Mouse (Mus musculus): Measurements from ENCODE around the gene Trir. TPM values are rescaled to one million over a fixed set of nuclear protein-coding genes. Genes with fewer than 3 reads are reported as not detected.
A peak's percentile ranks its signal among the peaks of the same experiment; 100 is the strongest.

Trir gene
- polyA plus RNA-seq, 1 experiment from 2014 or later, result 168 TPM

DNA sequence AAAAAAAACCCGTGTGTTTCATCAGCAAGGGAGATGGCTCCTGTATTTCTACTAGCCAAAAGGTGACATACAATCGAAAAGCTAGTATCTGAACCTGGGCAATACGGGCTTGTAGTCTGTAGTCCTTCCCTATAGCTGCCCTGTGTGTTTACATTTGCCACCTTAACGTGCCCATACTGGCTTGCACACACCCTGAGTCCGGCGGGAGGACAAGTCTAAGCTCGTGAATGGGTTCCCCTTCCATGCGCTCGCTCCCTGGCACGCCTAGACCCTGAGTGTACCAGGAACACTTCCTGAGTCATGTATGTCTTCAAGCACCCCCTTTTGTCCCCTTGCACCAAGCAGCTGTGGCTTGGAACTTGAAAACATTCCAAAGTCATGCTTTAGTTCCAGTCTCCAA, 9.9 kb upstream of the Trir start:
- Histone ChIP-seq H3K79me2 (ENCODE audit: inconsistent target) (peaks cover 16% of the 10 kb centered on the region), H3K27ac (no peak overlapping the region), H3K36me3 (ENCODE audit: inconsistent target) (peaks cover 44% of the 10 kb centered on the region), H3K4me3 (ENCODE audit: inconsistent target) (no peak overlapping the region)
- WGBS (ENCODE audit: missing documents), result 87% methylated on average over 10 of the region's 10 CpGs

DNA sequence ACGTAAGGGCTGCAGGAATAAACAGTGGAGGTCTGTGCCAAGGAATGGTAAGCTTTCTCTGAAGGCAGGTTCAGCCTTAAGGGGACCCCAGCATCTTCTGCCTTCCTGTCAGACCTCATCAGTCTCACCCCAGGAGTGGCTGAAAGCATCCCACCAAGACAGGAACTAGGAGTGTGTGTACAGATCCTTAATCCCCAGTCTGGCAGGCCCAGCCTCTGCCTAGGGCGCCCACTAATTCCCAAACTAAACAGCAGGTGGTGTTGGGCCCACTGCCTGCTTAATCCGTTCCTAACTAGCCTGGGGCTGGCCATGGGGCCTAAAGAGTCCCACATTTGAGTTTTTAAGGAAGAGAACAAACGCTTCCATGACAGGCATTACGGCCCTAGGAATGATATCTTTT, 9.4 kb upstream of the Trir start:
- Histone ChIP-seq H3K27ac (no peak overlapping the region), H3K36me3 (ENCODE audit: inconsistent target) (peaks cover 49% of the 10 kb centered on the region), H3K79me2 (ENCODE audit: inconsistent target) (peaks cover 21% of the 10 kb centered on the region), H3K4me3 (ENCODE audit: inconsistent target) (no peak overlapping the region)
- 87% methylated on average over 5 of the region's 5 CpGs for WGBS (ENCODE audit: missing documents)

DNA sequence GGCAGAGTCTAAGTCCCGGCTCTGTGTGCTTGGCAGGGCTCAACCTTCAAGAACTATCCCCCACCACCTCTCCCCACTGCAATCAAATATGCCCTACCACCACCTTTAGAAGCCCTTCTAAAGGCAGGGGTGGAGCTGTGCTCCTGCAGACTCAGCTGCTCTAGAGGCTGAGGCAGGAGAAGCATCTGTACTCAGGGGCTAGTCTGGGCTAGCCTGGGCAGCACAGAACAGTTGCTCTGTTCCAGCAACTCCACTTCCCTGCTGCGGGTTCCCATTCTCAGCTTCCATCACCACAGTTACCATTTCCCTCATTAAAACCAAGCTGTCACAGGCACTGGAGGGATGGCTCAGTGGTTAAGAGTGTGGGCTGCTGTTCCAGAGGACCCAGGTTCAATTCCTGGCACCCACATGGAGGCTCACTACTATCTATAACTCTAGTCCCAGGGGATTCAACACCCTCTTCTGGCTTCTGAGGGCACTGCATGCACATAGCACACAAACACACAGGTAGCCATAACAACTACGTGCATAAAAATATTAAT, 5.0 kb upstream of the Trir start:
- Histone ChIP-seq H3K27ac (no peak overlapping the region), H3K4me3 (ENCODE audit: inconsistent target) (no peak overlapping the region), H3K36me3 (ENCODE audit: inconsistent target) (peaks cover 61% of the 10 kb centered on the region), H3K79me2 (ENCODE audit: inconsistent target) (peaks cover 50% of the 10 kb centered on the region)
- WGBS (ENCODE audit: missing documents), result 86% methylated on average over 3 of the region's 3 CpGs

DNA sequence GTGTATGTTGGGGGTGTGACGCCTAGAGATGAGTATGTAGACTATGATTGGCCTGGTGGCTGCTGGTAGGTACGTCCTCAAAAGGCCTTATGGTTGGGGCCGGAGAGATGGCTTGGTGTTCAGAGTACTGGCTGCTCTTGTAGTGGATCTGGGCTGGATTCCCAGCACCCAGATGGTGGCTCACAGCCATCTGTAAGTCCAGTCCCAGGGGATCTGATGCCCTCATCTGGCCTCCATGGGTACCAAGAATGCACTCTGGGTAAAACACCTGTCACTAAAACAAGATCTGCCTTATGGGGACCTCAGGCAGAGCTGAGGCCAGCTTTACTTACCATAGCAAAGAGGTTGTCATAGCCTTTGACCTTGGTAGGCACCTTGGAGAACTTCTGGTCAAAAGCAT, 2.8 kb upstream of the Trir start:
- WGBS (ENCODE audit: missing documents), result 95% methylated on average over 3 of the region's 3 CpGs
- peak overlapping the region; percentile 99; the same call in 1 of the 2 replicates for H3K4me3 ChIP-seq (ENCODE audit: inconsistent target)
- H3K36me3 ChIP-seq (ENCODE audit: inconsistent target), result peaks cover 46% of the 10 kb centered on the region

DNA sequence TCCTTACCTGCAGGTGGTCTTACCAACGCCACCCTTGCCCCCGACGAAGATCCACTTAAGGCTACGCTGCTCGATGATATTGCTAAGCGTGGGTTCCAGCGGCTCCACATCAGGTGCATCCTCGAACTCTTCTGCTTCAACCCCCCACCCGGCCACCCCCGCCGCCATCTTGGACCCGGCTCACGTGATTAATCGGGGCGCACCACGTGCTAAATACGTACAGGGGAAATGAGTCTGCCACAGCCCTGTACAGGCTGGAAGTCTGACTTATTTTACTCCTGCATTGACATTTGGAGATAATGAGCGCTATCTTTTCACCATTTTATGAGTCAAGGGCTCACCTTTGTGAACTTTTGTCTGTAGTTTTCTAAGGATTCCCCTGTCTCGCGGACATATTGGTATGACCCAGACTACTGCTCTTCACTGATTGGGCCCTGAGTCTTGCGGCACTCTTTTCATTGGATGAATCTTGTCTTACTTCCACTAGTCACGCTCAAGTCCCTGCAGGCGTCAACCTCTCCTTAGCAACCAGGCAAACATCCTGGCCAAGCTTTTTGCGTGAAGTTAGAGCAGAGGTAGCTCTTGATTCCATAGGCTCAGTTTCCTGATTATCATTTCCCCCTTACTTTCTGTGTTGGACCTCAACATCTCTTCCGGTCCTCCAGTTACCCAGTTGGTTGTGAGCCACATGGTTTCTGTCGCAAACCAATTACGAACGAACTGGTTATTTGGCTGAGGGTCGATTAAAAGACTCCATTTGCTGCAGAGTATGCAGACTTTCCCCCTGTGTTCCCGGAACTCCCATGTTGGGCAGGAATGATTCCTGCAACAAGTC, 1.3 kb upstream of the Trir start, which contains the start of gene Asna1:
TSS of gene Asna1 (minus strand) at position 184 of the 835 bp plus-strand sequence.
- Histone ChIP-seq H3K4me3 (ENCODE audit: inconsistent target) (peak within 1 kb of the TSS; percentile 99), H3K36me3 (ENCODE audit: inconsistent target) (peaks cover 40% of the 10 kb centered on the region), H3K27ac (peak within 1 kb of the TSS; percentile 98), H3K79me2 (ENCODE audit: inconsistent target) (peaks cover 80% of the 10 kb centered on the region)
- 2% methylated on average over 29 of the region's 30 CpGs for WGBS (ENCODE audit: missing documents)

More for the DNA sequence above, 2.8 kb upstream of the Trir start:
- Histone ChIP-seq H3K27ac (peak overlapping the region; percentile 98; the same call in 1 of the 2 replicates), H3K79me2 (ENCODE audit: inconsistent target) (peaks cover 68% of the 10 kb centered on the region)

DNA sequence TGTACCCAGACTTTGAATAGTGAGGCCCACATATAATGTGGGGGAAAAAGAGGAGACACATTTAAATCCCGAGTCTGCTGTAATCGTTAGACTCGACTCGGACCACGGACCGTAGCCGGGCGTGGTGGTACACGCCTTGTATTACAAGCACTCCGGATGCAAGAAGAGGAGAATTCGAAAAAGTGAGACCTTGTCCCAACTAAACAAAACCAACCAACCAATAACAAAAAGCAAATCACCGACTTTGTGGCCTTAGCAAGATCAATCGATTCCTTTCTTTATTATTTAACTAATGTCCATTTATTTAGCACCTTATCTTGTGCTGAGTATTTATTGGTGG, 863 bp downstream of the Trir start:
- Histone ChIP-seq H3K27ac (peak overlapping the region; percentile 69), H3K79me2 (ENCODE audit: inconsistent target) (peaks cover 80% of the 10 kb centered on the region), H3K36me3 (ENCODE audit: inconsistent target) (peaks cover 37% of the 10 kb centered on the region), H3K4me3 (ENCODE audit: inconsistent target) (peak overlapping the region; percentile 97)
- 1% methylated on average over 9 of the region's 13 CpGs for WGBS (ENCODE audit: missing documents)

DNA sequence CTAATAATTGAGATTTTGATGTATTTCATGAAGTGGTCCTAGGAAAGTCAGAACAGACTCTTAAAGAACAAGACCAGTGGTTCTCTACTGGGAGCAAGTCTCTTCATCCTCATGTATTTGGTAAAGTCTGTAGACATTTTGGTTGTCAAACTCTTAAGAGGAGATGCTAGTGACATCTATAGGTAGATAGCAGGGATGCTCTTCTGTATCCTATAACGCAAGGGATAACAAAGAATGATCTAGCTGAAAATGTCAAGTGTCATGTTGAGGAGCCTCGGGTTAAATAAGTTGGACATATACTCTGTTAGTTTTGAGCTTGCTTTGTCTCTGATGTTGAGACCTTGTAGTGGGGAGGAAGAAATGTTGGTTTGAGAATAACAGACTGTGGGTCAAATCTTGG, 1.3 kb downstream of the Trir start:
- peak overlapping the region; percentile 97 for H3K4me3 ChIP-seq (ENCODE audit: inconsistent target)
- 31% methylated on average over 2 of the region's 2 CpGs for WGBS (ENCODE audit: missing documents)
- peaks cover 39% of the 10 kb centered on the region for H3K36me3 ChIP-seq (ENCODE audit: inconsistent target)
- no peak overlapping the region for H3K27ac ChIP-seq
- H3K79me2 ChIP-seq (ENCODE audit: inconsistent target), result peaks cover 80% of the 10 kb centered on the region

DNA sequence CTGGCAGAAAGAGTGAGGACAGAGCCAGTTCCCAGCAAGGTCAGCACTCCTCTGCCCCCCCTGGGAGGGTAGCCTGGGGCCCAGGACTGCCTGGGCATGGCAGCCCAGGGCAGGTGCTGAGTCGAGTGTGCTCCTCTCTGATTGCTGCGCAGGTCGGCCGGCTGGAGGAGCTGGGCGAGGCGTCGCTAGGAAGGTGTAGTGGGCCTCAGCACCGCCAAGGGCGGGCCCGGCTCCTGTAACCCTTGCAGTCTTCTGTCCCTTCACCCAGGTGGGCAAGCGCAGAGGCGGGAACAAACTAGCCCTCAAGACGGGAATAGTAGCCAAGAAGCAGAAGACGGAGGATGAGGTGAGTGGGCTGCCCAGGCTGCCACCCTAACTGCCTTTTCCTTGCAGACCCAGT, 2.6 kb downstream of the Trir start:
- Histone ChIP-seq H3K36me3 (ENCODE audit: inconsistent target) (peaks cover 34% of the 10 kb centered on the region), H3K4me3 (ENCODE audit: inconsistent target) (no peak overlapping the region), H3K27ac (no peak overlapping the region), H3K79me2 (ENCODE audit: inconsistent target) (peaks cover 76% of the 10 kb centered on the region)
- WGBS (ENCODE audit: missing documents), result 93% methylated on average over 14 of the region's 14 CpGs

DNA sequence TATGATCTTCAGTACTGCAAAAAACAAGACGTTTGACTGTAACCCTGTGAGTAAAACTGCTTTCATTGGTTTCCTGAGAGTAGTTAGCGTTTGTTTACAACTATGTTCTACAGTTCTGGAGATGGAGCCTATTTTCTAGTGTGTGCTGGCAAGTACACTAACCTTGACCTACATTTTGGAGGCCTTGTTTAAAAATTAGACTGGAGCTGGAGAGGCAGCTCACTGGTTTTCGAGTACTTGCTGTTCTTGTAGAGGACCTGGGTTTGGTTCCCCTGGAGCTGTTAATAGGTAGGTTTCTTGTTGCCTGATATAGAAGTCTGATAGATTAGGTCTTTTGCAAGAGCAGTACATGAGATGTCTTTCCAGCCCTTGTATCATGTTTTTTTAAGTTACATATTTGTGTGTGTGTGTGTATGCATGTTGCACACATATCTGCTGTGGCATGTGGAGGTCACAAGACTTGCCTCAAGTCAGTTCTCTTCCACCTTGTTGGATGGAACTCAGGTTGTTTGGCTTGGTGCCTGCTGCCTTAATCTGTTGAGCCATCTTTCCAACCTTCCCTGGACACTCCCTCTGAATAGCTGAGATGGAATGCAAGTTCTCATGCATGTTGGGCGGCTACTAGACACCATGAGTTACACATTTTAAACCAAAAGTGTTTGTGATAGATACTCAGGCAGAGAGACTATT, 6.1 kb downstream of the Trir start:
- Histone ChIP-seq H3K4me3 (ENCODE audit: inconsistent target) (no peak overlapping the region), H3K79me2 (ENCODE audit: inconsistent target) (peaks cover 68% of the 10 kb centered on the region), H3K36me3 (ENCODE audit: inconsistent target) (peaks cover 34% of the 10 kb centered on the region), H3K27ac (no peak overlapping the region)
- WGBS (ENCODE audit: missing documents), result 83% methylated on average over 4 of the region's 4 CpGs

DNA sequence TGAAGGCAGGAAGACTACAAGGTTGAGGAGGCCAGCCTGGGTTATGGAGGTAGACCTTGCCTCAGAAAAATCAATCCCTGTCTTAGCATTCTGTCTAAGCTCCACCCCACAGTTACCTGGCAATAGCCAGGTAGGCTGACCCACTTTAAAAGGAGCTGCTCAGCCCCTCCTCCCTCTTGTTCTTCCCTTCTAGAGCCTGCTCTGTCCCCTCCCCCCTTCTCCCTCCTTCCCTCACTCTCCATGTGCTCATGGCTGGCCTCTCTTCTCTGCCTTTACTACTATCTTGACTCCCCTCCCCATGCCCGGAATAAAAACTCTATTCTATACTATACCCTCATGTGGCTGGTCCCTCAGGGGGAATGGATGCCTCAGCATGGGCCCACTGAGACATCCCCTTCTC, 7.2 kb downstream of the Trir start:
- Histone ChIP-seq H3K36me3 (ENCODE audit: inconsistent target) (peaks cover 34% of the 10 kb centered on the region), H3K79me2 (ENCODE audit: inconsistent target) (peaks cover 68% of the 10 kb centered on the region), H3K4me3 (ENCODE audit: inconsistent target) (no peak overlapping the region), H3K27ac (no peak overlapping the region)
- 80% methylated on average over 1 of the region's 1 CpGs for WGBS (ENCODE audit: missing documents)

DNA sequence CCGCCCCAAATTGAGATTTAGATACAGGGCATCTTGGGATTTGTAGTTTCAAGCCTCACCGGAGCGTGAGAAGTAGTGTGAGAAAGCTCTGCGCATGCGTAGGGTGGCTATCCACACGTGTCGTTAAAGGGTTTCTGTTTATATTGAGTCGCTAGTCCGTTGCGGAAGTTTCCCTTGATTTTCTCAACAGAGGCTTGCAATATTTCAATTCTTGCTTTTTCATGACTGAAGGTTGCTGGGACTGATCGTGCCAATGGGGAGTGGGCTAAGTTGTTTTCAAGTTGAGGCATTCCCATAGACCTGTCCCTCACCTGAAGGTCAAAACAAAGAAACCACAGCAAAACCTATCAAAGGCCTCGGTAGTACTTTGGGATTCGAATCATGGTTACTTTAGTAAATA, 8.1 kb downstream of the Trir start:
- 3% methylated on average over 12 of the region's 13 CpGs for WGBS (ENCODE audit: missing documents)
- H3K79me2 ChIP-seq (ENCODE audit: inconsistent target), result peaks cover 68% of the 10 kb centered on the region
- H3K4me3 ChIP-seq (ENCODE audit: inconsistent target), result peak overlapping the region; percentile 71; the same call in 1 of the 2 replicates
- peak overlapping the region; percentile 78 for H3K27ac ChIP-seq
- H3K36me3 ChIP-seq (ENCODE audit: inconsistent target), result peaks cover 31% of the 10 kb centered on the region

DNA sequence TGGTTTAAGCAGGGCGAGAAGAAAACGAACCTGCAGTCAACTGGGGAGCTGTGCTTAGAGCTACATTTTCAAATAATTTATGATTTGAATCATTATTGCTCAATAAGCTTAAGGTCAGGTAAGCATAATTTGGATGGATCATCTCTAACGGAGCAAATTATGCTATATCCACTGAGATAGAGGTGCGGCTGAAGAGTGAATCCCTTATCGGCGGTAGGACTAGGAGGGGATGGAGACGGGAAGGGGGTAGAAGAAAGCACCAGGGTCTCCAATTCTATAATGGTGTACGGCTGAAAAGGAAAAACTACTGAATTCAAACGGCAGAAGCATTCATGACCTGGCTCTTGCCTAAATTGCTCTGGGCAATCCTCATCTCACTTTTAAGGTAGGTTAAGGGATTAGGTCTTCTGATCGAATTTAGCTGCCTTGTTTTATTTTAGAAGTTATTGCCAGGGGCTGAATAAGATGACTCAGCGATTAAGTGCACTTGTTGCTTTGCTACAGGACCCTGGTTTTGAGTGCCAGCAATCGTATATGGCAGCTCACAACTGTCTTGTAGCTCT, 8.6 kb downstream of the Trir start:
- peak overlapping the region; percentile 71 for H3K4me3 ChIP-seq (ENCODE audit: inconsistent target)
- peaks cover 68% of the 10 kb centered on the region for H3K79me2 ChIP-seq (ENCODE audit: inconsistent target)
- H3K27ac ChIP-seq, result peak overlapping the region; percentile 78
- H3K36me3 ChIP-seq (ENCODE audit: inconsistent target), result peaks cover 28% of the 10 kb centered on the region
- WGBS (ENCODE audit: missing documents), result 5% methylated on average over 12 of the region's 12 CpGs

DNA sequence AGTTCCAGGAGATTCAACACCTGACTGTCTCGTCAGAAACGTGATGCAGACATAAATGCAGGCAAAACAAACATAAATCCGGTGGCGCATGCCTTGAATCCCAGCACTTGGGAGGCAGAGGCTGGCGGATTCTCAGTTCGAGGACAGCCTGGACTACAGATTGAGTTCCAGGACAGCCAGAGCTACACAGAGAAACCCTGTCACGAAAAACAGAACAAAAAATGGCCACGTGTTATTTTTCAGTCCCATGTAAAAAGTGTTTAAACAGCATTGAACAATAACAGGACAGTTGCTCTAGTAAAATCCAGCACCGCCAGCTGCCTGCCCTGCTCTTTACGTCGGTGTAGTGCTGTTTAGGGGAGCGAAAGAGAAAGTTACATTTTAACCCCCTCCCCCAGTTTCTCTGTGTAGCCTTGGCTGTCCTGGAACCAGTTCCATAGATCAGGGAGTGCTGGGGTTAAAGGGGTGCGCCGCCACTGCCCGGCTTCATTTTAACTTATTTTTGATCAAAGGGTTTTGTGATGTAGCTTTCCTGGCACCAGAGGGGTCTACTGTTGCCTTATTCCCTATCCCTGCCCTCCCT, 9.2 kb downstream of the Trir start:
- Histone ChIP-seq H3K36me3 (ENCODE audit: inconsistent target) (peaks cover 29% of the 10 kb centered on the region), H3K79me2 (ENCODE audit: inconsistent target) (peaks cover 68% of the 10 kb centered on the region), H3K27ac (peak overlapping the region; percentile 78), H3K4me3 (ENCODE audit: inconsistent target) (peak overlapping the region; percentile 71)
- WGBS (ENCODE audit: missing documents), result 1% methylated on average over 15 of the region's 15 CpGs

DNA sequence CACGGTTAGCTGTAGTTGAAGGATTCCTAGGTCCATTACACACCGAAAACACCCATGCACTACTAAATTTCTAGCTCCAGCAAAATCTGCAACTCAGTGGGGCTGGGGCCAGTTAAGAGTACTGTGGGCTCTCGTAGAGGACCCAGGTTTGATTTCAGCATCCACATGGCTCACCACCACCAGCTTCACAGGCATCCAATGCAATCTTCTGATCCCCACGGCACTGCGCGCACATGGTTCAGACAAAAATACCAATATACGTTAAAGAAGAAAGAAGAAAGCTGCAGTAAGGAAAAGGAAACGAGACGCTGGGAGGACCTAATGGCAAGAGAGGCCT, 9.7 kb downstream of the Trir start:
- H3K36me3 ChIP-seq (ENCODE audit: inconsistent target), result peaks cover 31% of the 10 kb centered on the region
- 2% methylated on average over 9 of the region's 9 CpGs for WGBS (ENCODE audit: missing documents)
- peaks cover 68% of the 10 kb centered on the region for H3K79me2 ChIP-seq (ENCODE audit: inconsistent target)
- peak overlapping the region; percentile 78 for H3K27ac ChIP-seq
- H3K4me3 ChIP-seq (ENCODE audit: inconsistent target), result peak overlapping the region; percentile 71

Data from macrophage (primary cell).